Mouse (Mus musculus) MEL (cell line): Measurements from ENCODE around the gene Cd5. TPM values are rescaled to one million over a fixed set of nuclear protein-coding genes. Genes with fewer than 3 reads are reported as not detected.

Experiments used
- DNase-seq: peaks from one replicate; pipeline ENCODE4 v3.0.0; 2011; ENCODE audit warnings: low read depth, low spot score
- H3K27ac ChIP-seq: 2 replicates; pipeline ENCODE4 v1.5.1; 2012; ENCODE audit warnings: low read depth, mild to moderate bottlenecking, control low read depth, low read length, moderate library complexity; ENCODE audit not compliant: control insufficient read depth
- H3K27me3 ChIP-seq, 2 experiments: fragments of 150-350 bp in 1 of 2; sonication (generic) in 1 of 2; 2 replicates each; pipeline ENCODE4 v1.6.1; 2012; ENCODE audit warnings: low read length in 2 of 2, mild to moderate bottlenecking in 2 of 2, improper control_type of control experiment in 1 of 2, moderate library complexity in 1 of 2; ENCODE audit not compliant: insufficient read depth in 2 of 2, control insufficient read depth in 1 of 2
- H3K36me3 ChIP-seq, 2 experiments: 2 replicates each; pipeline ENCODE4 v1.6.1; 2012 to 2014; ENCODE audit warnings: low read length in 2 of 2, improper control_type of control experiment in 1 of 2, inconsistent platforms in 1 of 2, mild to moderate bottlenecking in 1 of 2; ENCODE audit not compliant: insufficient read depth in 2 of 2, control insufficient read depth in 1 of 2
- H3K4me1 ChIP-seq, 2 experiments: fragments of 150-350 bp in 1 of 2; sonication (generic) in 1 of 2; 2 replicates each; pipeline ENCODE4 v1.6.1; 2012; ENCODE audit warnings: low read length in 2 of 2, improper control_type of control experiment in 1 of 2, mild to moderate bottlenecking in 1 of 2; ENCODE audit not compliant: insufficient read depth in 2 of 2, control insufficient read depth in 1 of 2
- H3K4me3 ChIP-seq, 2 experiments: fragments of 150-350 bp in 1 of 2; sonication (generic) in 1 of 2; 2 replicates each; pipeline ENCODE4 v1.5.1; 2012; ENCODE audit warnings: low read depth in 2 of 2, low read length in 2 of 2, mild to moderate bottlenecking in 2 of 2, moderate library complexity in 2 of 2, control low read depth in 1 of 2, improper control_type of control experiment in 1 of 2; ENCODE audit not compliant: control insufficient read depth in 1 of 2, insufficient read depth in 1 of 2
- H3K79me2 ChIP-seq: 2 replicates; pipeline ENCODE4 v1.6.1; 2012; ENCODE audit warnings: mild to moderate bottlenecking, low read length, moderate library complexity; ENCODE audit not compliant: control insufficient read depth, poor library complexity, insufficient read depth
- H3K9ac ChIP-seq: 2 replicates; pipeline ENCODE4 v1.6.1; 2012; ENCODE audit warnings: low read depth, mild to moderate bottlenecking, control low read depth, low read length, moderate library complexity; ENCODE audit not compliant: control insufficient read depth, poor library complexity, severe bottlenecking
- H3K9me3 ChIP-seq: fragments of 150-350 bp; sonication (generic); replicated peaks from 2 replicates; pipeline ENCODE4 v1.6.1; 2012; ENCODE audit warnings: mild to moderate bottlenecking, low read length, improper control_type of control experiment, moderate library complexity; ENCODE audit not compliant: insufficient read depth
- BHLHE40 ChIP-seq: IDR thresholded peaks from 2 replicates; pipeline ENCODE4 v1.6.1; 2012; ENCODE audit warnings: low read depth, mild to moderate bottlenecking, inconsistent platforms, low read length, improper control_type of control experiment, borderline replicate concordance
- E2F4 ChIP-seq: IDR thresholded peaks from 2 replicates; pipeline ENCODE4 v1.6.1; 2011; ENCODE audit warnings: low read depth, low read length, improper control_type of control experiment, borderline replicate concordance
- ETS1 ChIP-seq: IDR thresholded peaks from 2 replicates; pipeline ENCODE4 v1.6.1; 2012; ENCODE audit warnings: low read depth, mild to moderate bottlenecking, inconsistent platforms, low read length, improper control_type of control experiment, moderate library complexity
- JUND ChIP-seq: IDR thresholded peaks from 2 replicates; pipeline ENCODE4 v1.6.1; 2011; ENCODE audit warnings: low read depth, mild to moderate bottlenecking, improper control_type of control experiment, low read length
- MAFK ChIP-seq: IDR thresholded peaks from 2 replicates; pipeline ENCODE4 v1.6.1; 2011; ENCODE audit warnings: low read depth, mild to moderate bottlenecking, low read length, improper control_type of control experiment, borderline replicate concordance
- MAX ChIP-seq: IDR thresholded peaks from 2 replicates; pipeline ENCODE4 v1.6.1; 2011; ENCODE audit warnings: low read length, improper control_type of control experiment
- MAZ ChIP-seq: IDR thresholded peaks from 2 replicates; pipeline ENCODE4 v1.6.1; 2012; ENCODE audit warnings: low read depth, mild to moderate bottlenecking, inconsistent platforms, low read length, improper control_type of control experiment
- POLR2A ChIP-seq, 2 experiments: IDR thresholded peaks; 2 replicates each; pipeline ENCODE4 v1.6.1; 2011 to 2012; ENCODE audit warnings: low read length in 2 of 2, mild to moderate bottlenecking in 2 of 2, control low read depth in 1 of 2, improper control_type of control experiment in 1 of 2, low read depth in 1 of 2, moderate library complexity in 1 of 2; ENCODE audit not compliant: control insufficient read depth in 1 of 2, insufficient read depth in 1 of 2, poor library complexity in 1 of 2
- POLR2AphosphoS5 ChIP-seq: IDR thresholded peaks from 2 replicates; pipeline ENCODE4 v1.6.1; 2012; ENCODE audit warnings: low read depth, borderline replicate concordance, mild to moderate bottlenecking, inconsistent platforms, low read length, moderate library complexity, mixed read lengths
- RAD21 ChIP-seq: IDR thresholded peaks from 2 replicates; pipeline ENCODE4 v1.6.1; 2011; ENCODE audit warnings: mild to moderate bottlenecking, low read depth, low read length, improper control_type of control experiment
- SMC3 ChIP-seq: IDR thresholded peaks from 2 replicates; pipeline ENCODE4 v1.6.1; 2011; ENCODE audit warnings: low read depth, low read length, improper control_type of control experiment
- TAL1 ChIP-seq: IDR thresholded peaks from 2 replicates; pipeline ENCODE4 v1.6.1; 2012; ENCODE audit warnings: mild to moderate bottlenecking, inconsistent platforms, low read length, moderate library complexity, mixed read lengths
- TBP ChIP-seq: IDR thresholded peaks from 2 replicates; pipeline ENCODE4 v1.8.0; 2011; ENCODE audit warnings: low read depth, low read length, improper control_type of control experiment
- UBTF ChIP-seq: IDR thresholded peaks from 2 replicates; pipeline ENCODE4 v1.6.1; 2012; ENCODE audit warnings: low read depth, mild to moderate bottlenecking, inconsistent platforms, low read length, improper control_type of control experiment, moderate library complexity, borderline replicate concordance; ENCODE audit not compliant: insufficient read depth
- USF1 ChIP-seq: IDR thresholded peaks from 2 replicates; pipeline ENCODE4 v1.6.1; 2014; ENCODE audit warnings: low read depth, mild to moderate bottlenecking, inconsistent platforms, low read length, improper control_type of control experiment, moderate library complexity
- USF2 ChIP-seq, 2 experiments: IDR thresholded peaks; 2 replicates each; pipeline ENCODE4 v1.6.1; 2011 to 2012; ENCODE audit warnings: improper control_type of control experiment in 2 of 2, low read length in 2 of 2, borderline replicate concordance in 1 of 2, inconsistent platforms in 1 of 2, low read depth in 1 of 2, mild to moderate bottlenecking in 1 of 2; ENCODE audit not compliant: insufficient read depth in 1 of 2
- ZKSCAN1 ChIP-seq: IDR thresholded peaks from 2 replicates; pipeline ENCODE4 v1.6.1; 2012; ENCODE audit warnings: low read depth, mild to moderate bottlenecking, inconsistent platforms, low read length, improper control_type of control experiment, moderate library complexity
- ZMIZ1 ChIP-seq: IDR thresholded peaks from 2 replicates; pipeline ENCODE4 v1.6.1; 2012; ENCODE audit warnings: low read depth, mild to moderate bottlenecking, inconsistent platforms, low read length, improper control_type of control experiment, moderate library complexity
- ZNF384 ChIP-seq: IDR thresholded peaks from 2 replicates; pipeline ENCODE4 v1.6.1; 2012; ENCODE audit warnings: low read depth, mild to moderate bottlenecking, inconsistent platforms, low read length, improper control_type of control experiment
- polyA plus RNA-seq, 2 experiments: library from polyadenylated mRNA; stranded (reverse) in 1 of 2; unstranded in 1 of 2; fragments of >175 nt in 1 of 2; fragments of >200 nt in 1 of 2; gene quantifications; 2 replicates each; pipeline versions ENCODE4 v1.2.1 to v1.2.4; 2012; ENCODE audit warnings: low replicate concordance in 2 of 2, low read depth in 1 of 2; ENCODE audit not compliant: insufficient read length in 2 of 2, insufficient read depth in 1 of 2, missing spikeins in 1 of 2
- total RNA-seq: library from RNA; depleted of rRNA; stranded (reverse); fragments of 300-350 nt; gene quantifications from 2 replicates; pipeline ENCODE4 v1.2.3, GENCODE M21; 2012

The Cd5 gene
- total and polyA plus RNA-seq, 3 experiments = not detected

GRCm38 (mm10) chr19:10699851-10700250, 39.0 kb downstream of the Cd5 start:
- no peak overlapping the region for H3K9ac ChIP-seq
- no peak overlapping the region for H3K27ac ChIP-seq

GRCm38 (mm10) chr19:10698131-10698991, 40.4 kb downstream of the Cd5 start:
- H3K4me1 ChIP-seq = no peaks in the 10 kb centered on the region
- no peaks in the 10 kb centered on the region; a peak in 1 of 4 replicates for H3K36me3 ChIP-seq
- no peak overlapping the region for H3K4me3 ChIP-seq
- no peak overlapping the region for H3K9ac ChIP-seq
- no peaks in the 10 kb centered on the region; the same call in none of the 2 replicates for H3K79me2 ChIP-seq
- no peak for TF ChIP-seq BHLHE40
- TF ChIP-seq ZKSCAN1 = no peak
- no peak for TF ChIP-seq SMC3
- TF ChIP-seq MAZ = no peak
- no peak for TF ChIP-seq ZNF384
- TF ChIP-seq TBP = no peak
- no peak overlapping the region for H3K27ac ChIP-seq
- H3K9me3 ChIP-seq = no peaks in the 10 kb centered on the region
- DNase-seq = no peak
- no peaks in the 10 kb centered on the region for H3K27me3 ChIP-seq

More at GRCm38 (mm10) chr19:10699851-10700250, 39.0 kb downstream of the Cd5 start:
- no peaks in the 10 kb centered on the region for H3K9me3 ChIP-seq
- TF ChIP-seq MAFK (no peak), ETS1 (no peak), MAX (no peak), POLR2A (IDR thresholded peaks at IDR 0.05; ENCODE audit: control insufficient read depth in 1 of 2, insufficient read depth in 1 of 2, low read depth in 1 of 2, low read length in 2 of 2, poor library complexity in 1 of 2) (no peak), TBP (no peak)
- no peaks in the 10 kb centered on the region for H3K36me3 ChIP-seq
- H3K4me3 ChIP-seq = no peak overlapping the region
- no peaks in the 10 kb centered on the region; the same call in none of the 2 replicates for H3K79me2 ChIP-seq
- no peaks in the 10 kb centered on the region for H3K4me1 ChIP-seq
- H3K27me3 ChIP-seq = no peaks in the 10 kb centered on the region
- DNase-seq = no peak

GRCm38 (mm10) chr19:10695801-10696200, 43.0 kb downstream of the Cd5 start:
- H3K27me3 ChIP-seq = no peaks in the 10 kb centered on the region
- no peak overlapping the region for H3K9ac ChIP-seq
- peaks cover 4% of the 10 kb centered on the region for H3K79me2 ChIP-seq
- H3K4me1 ChIP-seq = peaks cover 2 to 15% of the 10 kb centered on the region in 2 experiments; a peak in 3 of 4 replicates
- TF ChIP-seq USF1 = no peak
- TF ChIP-seq POLR2AphosphoS5 = no peak
- TF ChIP-seq E2F4 = no peak
- no peak for TF ChIP-seq ZMIZ1
- TF ChIP-seq TBP = no peak
- TF ChIP-seq USF2 (IDR thresholded peaks at IDR 0.05; ENCODE audit: borderline replicate concordance in 1 of 2, insufficient read depth in 1 of 2, low read depth in 1 of 2, low read length in 2 of 2) = no peak
- no peak for TF ChIP-seq JUND
- no peak for TF ChIP-seq TAL1
- TF ChIP-seq RAD21 = no peak
- no peak for TF ChIP-seq SMC3
- TF ChIP-seq UBTF = no peak
- H3K9me3 ChIP-seq = no peaks in the 10 kb centered on the region
- no peak overlapping the region for H3K27ac ChIP-seq
- peaks cover 0 to 7% of the 10 kb centered on the region in 2 experiments; a peak in 2 of 4 replicates for H3K36me3 ChIP-seq
- DNase-seq = no peak
- H3K4me3 ChIP-seq = no peak overlapping the region
